Mouse (Mus musculus): ENCODE results near the gene Sctr.

The Sctr gene

GRCm38 (mm10) chr1:120101227-120101609 is 94.5 kb downstream of the Sctr start:
- no peak for DNase-seq (ENCODE audit: low read depth)

GRCm38 (mm10) chr1:120105556-120105959 is 98.9 kb downstream of the Sctr start:
- DNase-seq (ENCODE audit: low read depth): peak; percentile 28

DNA sequence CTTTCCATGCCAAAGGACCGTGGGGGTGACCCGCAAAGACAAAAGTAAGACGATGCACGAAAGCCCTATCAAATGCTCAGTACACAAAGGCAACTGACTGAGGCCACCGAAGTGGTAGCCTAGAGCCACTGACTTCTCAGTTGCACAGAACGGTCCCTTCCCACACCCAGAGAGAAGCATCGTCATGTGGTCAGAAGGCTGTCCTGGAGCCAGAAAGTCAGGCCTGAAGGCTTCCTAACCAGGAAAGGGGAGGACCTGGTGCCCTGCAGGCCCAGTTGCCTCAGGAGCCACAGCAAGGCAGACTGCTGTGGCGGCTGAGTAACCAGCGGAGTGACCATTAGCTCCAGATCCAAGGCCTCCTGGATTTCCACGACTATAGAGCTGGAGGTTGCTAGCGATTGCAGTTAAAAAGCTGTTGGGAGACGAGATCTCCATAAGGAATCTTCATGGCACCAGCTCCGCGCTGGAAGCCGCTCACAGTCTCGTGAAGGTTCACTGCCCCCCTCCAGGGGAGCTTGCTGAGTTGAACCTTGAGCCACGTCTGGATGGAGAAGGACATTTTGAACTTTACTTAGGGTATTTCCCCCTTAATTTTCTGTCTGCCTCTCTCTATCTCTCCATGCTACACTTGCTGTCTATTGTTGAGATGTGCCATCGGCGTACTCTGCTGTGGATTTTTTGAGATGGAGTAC is 103.2 kb downstream of the Sctr start:
- no peak for DNase-seq (ENCODE audit: low read depth)

DNA sequence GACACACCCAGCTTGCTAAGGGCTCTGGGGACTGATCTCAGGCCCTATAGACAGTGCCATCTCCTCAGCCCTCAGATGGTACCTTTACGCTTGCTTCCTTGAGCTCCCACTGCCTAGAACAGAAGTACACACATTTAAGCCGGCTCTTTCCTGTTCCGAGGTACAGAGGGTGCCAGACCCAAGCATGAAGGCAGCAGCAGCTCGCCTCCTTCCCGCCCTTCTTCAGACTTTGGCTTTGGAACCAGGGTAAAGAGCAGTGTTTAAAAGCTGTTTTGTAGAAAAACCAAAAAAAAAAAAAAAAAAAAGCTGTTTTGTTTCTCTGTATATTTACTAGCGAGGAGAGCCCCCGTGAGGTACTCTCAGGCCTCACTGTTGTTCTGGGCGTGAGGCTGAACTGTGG is 105.1 kb downstream of the Sctr start:
- no peak for DNase-seq (ENCODE audit: low read depth)

GRCm38 (mm10) chr1:120112251-120113187 is 105.8 kb downstream of the Sctr start:
- no peak for DNase-seq (ENCODE audit: low read depth)

All from induced T-regulatory cell, adult 2 months (primary cell).